Mouse (Mus musculus) MEL (cell line): ENCODE measurements around the gene Mia3. TPM values are rescaled to one million over a fixed set of nuclear protein-coding genes. Genes with fewer than 3 reads are reported as not detected.

ENCODE experiments used
- DNase-seq: peaks from one replicate; pipeline ENCODE4 v3.0.0; 2011; ENCODE audit warnings: low read depth, low spot score
- H3K27ac ChIP-seq: 2 replicates; pipeline ENCODE4 v1.5.1; 2012; ENCODE audit warnings: low read depth, mild to moderate bottlenecking, control low read depth, low read length, moderate library complexity; ENCODE audit not compliant: control insufficient read depth
- H3K27me3 ChIP-seq, 2 experiments: fragments of 150-350 bp in 1 of 2; sonication (generic) in 1 of 2; 2 replicates each; pipeline ENCODE4 v1.6.1; 2012; ENCODE audit warnings: low read length in 2 of 2, mild to moderate bottlenecking in 2 of 2, improper control_type of control experiment in 1 of 2, moderate library complexity in 1 of 2; ENCODE audit not compliant: insufficient read depth in 2 of 2, control insufficient read depth in 1 of 2
- H3K36me3 ChIP-seq, 2 experiments: 2 replicates each; pipeline ENCODE4 v1.6.1; 2012 to 2014; ENCODE audit warnings: low read length in 2 of 2, improper control_type of control experiment in 1 of 2, inconsistent platforms in 1 of 2, mild to moderate bottlenecking in 1 of 2; ENCODE audit not compliant: insufficient read depth in 2 of 2, control insufficient read depth in 1 of 2
- H3K4me1 ChIP-seq, 2 experiments: fragments of 150-350 bp in 1 of 2; sonication (generic) in 1 of 2; 2 replicates each; pipeline ENCODE4 v1.6.1; 2012; ENCODE audit warnings: low read length in 2 of 2, improper control_type of control experiment in 1 of 2, mild to moderate bottlenecking in 1 of 2; ENCODE audit not compliant: insufficient read depth in 2 of 2, control insufficient read depth in 1 of 2
- H3K4me3 ChIP-seq, 2 experiments: fragments of 150-350 bp in 1 of 2; sonication (generic) in 1 of 2; 2 replicates each; pipeline ENCODE4 v1.5.1; 2012; ENCODE audit warnings: low read depth in 2 of 2, low read length in 2 of 2, mild to moderate bottlenecking in 2 of 2, moderate library complexity in 2 of 2, control low read depth in 1 of 2, improper control_type of control experiment in 1 of 2; ENCODE audit not compliant: control insufficient read depth in 1 of 2, insufficient read depth in 1 of 2
- H3K79me2 ChIP-seq: 2 replicates; pipeline ENCODE4 v1.6.1; 2012; ENCODE audit warnings: mild to moderate bottlenecking, low read length, moderate library complexity; ENCODE audit not compliant: control insufficient read depth, poor library complexity, insufficient read depth
- H3K9ac ChIP-seq: 2 replicates; pipeline ENCODE4 v1.6.1; 2012; ENCODE audit warnings: low read depth, mild to moderate bottlenecking, control low read depth, low read length, moderate library complexity; ENCODE audit not compliant: control insufficient read depth, poor library complexity, severe bottlenecking
- H3K9me3 ChIP-seq: fragments of 150-350 bp; sonication (generic); replicated peaks from 2 replicates; pipeline ENCODE4 v1.6.1; 2012; ENCODE audit warnings: mild to moderate bottlenecking, low read length, improper control_type of control experiment, moderate library complexity; ENCODE audit not compliant: insufficient read depth
- CHD2 ChIP-seq: IDR thresholded peaks from 2 replicates; pipeline ENCODE4 v1.6.1; 2011; ENCODE audit warnings: low read length, improper control_type of control experiment
- CTCF ChIP-seq, 3 experiments: IDR thresholded peaks in 2 of 3; conservative IDR thresholded peaks in 1 of 3; 2 replicates each; pipeline ENCODE4 v1.5.1; 2011 to 2012; ENCODE audit warnings: low read length in 3 of 3, low read depth in 2 of 3, mild to moderate bottlenecking in 2 of 3, improper control_type of control experiment in 1 of 3, inconsistent platforms in 1 of 3, mixed read lengths in 1 of 3, moderate library complexity in 1 of 3; ENCODE audit not compliant: control insufficient read depth in 1 of 3, insufficient read depth in 1 of 3, poor library complexity in 1 of 3, severe bottlenecking in 1 of 3
- E2F4 ChIP-seq: IDR thresholded peaks from 2 replicates; pipeline ENCODE4 v1.6.1; 2011; ENCODE audit warnings: low read depth, low read length, improper control_type of control experiment, borderline replicate concordance
- ELF1 ChIP-seq: IDR thresholded peaks from 2 replicates; pipeline ENCODE4 v1.6.1; 2014; ENCODE audit warnings: low read depth, mild to moderate bottlenecking, inconsistent platforms, low read length, improper control_type of control experiment, moderate library complexity
- GABPA ChIP-seq: IDR thresholded peaks from 2 replicates; pipeline ENCODE4 v1.6.1; 2012; ENCODE audit warnings: low read depth, mild to moderate bottlenecking, inconsistent platforms, low read length, improper control_type of control experiment, moderate library complexity
- HCFC1 ChIP-seq: IDR thresholded peaks from 2 replicates; pipeline ENCODE4 v1.6.1; 2012; ENCODE audit warnings: low read depth, mild to moderate bottlenecking, inconsistent platforms, low read length, improper control_type of control experiment, moderate library complexity
- KAT2A ChIP-seq: conservative IDR thresholded peaks from 2 replicates; pipeline ENCODE4 v1.6.1; 2012; ENCODE audit warnings: low read depth, low read length, improper control_type of control experiment, inconsistent platforms
- MAFK ChIP-seq: IDR thresholded peaks from 2 replicates; pipeline ENCODE4 v1.6.1; 2011; ENCODE audit warnings: low read depth, mild to moderate bottlenecking, low read length, improper control_type of control experiment, borderline replicate concordance
- MAX ChIP-seq: IDR thresholded peaks from 2 replicates; pipeline ENCODE4 v1.6.1; 2011; ENCODE audit warnings: low read length, improper control_type of control experiment
- MAZ ChIP-seq: IDR thresholded peaks from 2 replicates; pipeline ENCODE4 v1.6.1; 2012; ENCODE audit warnings: low read depth, mild to moderate bottlenecking, inconsistent platforms, low read length, improper control_type of control experiment
- MXI1 ChIP-seq: IDR thresholded peaks from 2 replicates; pipeline ENCODE4 v1.6.1; 2011; ENCODE audit warnings: mild to moderate bottlenecking, low read depth, low read length, improper control_type of control experiment
- MYC ChIP-seq: IDR thresholded peaks from 2 replicates; pipeline ENCODE4 v1.6.1; 2011; ENCODE audit warnings: low read depth, mild to moderate bottlenecking, low read length, improper control_type of control experiment, moderate library complexity
- NELFE ChIP-seq: IDR thresholded peaks from 2 replicates; pipeline ENCODE4 v1.6.1; 2011; ENCODE audit warnings: low read depth, low read length, improper control_type of control experiment
- NRF1 ChIP-seq: IDR thresholded peaks from 2 replicates; pipeline ENCODE4 v1.6.1; 2014; ENCODE audit warnings: low read depth, mild to moderate bottlenecking, inconsistent platforms, low read length, improper control_type of control experiment, moderate library complexity; ENCODE audit not compliant: poor library complexity, insufficient read depth, severe bottlenecking
- POLR2A ChIP-seq, 2 experiments: IDR thresholded peaks; 2 replicates each; pipeline ENCODE4 v1.6.1; 2011 to 2012; ENCODE audit warnings: low read length in 2 of 2, mild to moderate bottlenecking in 2 of 2, control low read depth in 1 of 2, improper control_type of control experiment in 1 of 2, low read depth in 1 of 2, moderate library complexity in 1 of 2; ENCODE audit not compliant: control insufficient read depth in 1 of 2, insufficient read depth in 1 of 2, poor library complexity in 1 of 2
- RCOR1 ChIP-seq: IDR thresholded peaks from 2 replicates; pipeline ENCODE4 v1.6.1; 2012; ENCODE audit warnings: low read depth, mild to moderate bottlenecking, inconsistent platforms, low read length, improper control_type of control experiment
- SIN3A ChIP-seq: IDR thresholded peaks from 2 replicates; pipeline ENCODE4 v1.6.1; 2012; ENCODE audit warnings: low read length, improper control_type of control experiment, inconsistent platforms
- TBP ChIP-seq: IDR thresholded peaks from 2 replicates; pipeline ENCODE4 v1.8.0; 2011; ENCODE audit warnings: low read depth, low read length, improper control_type of control experiment
- TCF12 ChIP-seq: IDR thresholded peaks from 2 replicates; pipeline ENCODE4 v1.6.1; 2014; ENCODE audit warnings: low read depth, mild to moderate bottlenecking, inconsistent platforms, low read length, improper control_type of control experiment, moderate library complexity
- ZC3H11A ChIP-seq: IDR thresholded peaks from 2 replicates; pipeline ENCODE4 v1.6.1; 2012; ENCODE audit warnings: low read depth, mild to moderate bottlenecking, inconsistent platforms, low read length, improper control_type of control experiment
- ZMIZ1 ChIP-seq: IDR thresholded peaks from 2 replicates; pipeline ENCODE4 v1.6.1; 2012; ENCODE audit warnings: low read depth, mild to moderate bottlenecking, inconsistent platforms, low read length, improper control_type of control experiment, moderate library complexity
- polyA plus RNA-seq, 2 experiments: library from polyadenylated mRNA; stranded (reverse) in 1 of 2; unstranded in 1 of 2; fragments of >175 nt in 1 of 2; fragments of >200 nt in 1 of 2; gene quantifications; 2 replicates each; pipeline versions ENCODE4 v1.2.1 to v1.2.4; 2012; ENCODE audit warnings: low replicate concordance in 2 of 2, low read depth in 1 of 2; ENCODE audit not compliant: insufficient read length in 2 of 2, insufficient read depth in 1 of 2, missing spikeins in 1 of 2
- total RNA-seq: library from RNA; depleted of rRNA; stranded (reverse); fragments of 300-350 nt; gene quantifications from 2 replicates; pipeline ENCODE4 v1.2.3, GENCODE M21; 2012; rRNA removed

The Mia3 gene
- 46.9 and 47.6 TPM in 2 replicates for total RNA-seq
- polyA plus RNA-seq = 10 to 100 TPM in 1 of 2 experiments, not detected in 1; 50.1 TPM

- TF ChIP-seq ZMIZ1 (0 out of 2 replicates have a peak, but pooled peaks have one; percentile 34), TCF12 (peak; percentile 19; the same call in 1 of the 2 replicates), E2F4 (0 out of 2 replicates have a peak, but pooled peaks have one; percentile 28), MXI1 (peak; percentile 20; the same call in 1 of the 2 replicates), NELFE (peak; percentile 69; the same call in 1 of the 2 replicates), KAT2A (no peak), MAX (peak; percentile 43; the same call in 1 of the 2 replicates), RCOR1 (peak; percentile 39; the same call in 1 of the 2 replicates), HCFC1 (peak; percentile 59), CTCF (IDR thresholded peaks at IDR 0.05 in 2 of 3, conservative IDR thresholded peaks at IDR 0.05 in 1 of 3; ENCODE audit: control insufficient read depth in 1 of 3, insufficient read depth in 1 of 3, low read depth in 2 of 3, low read length in 3 of 3, poor library complexity in 1 of 3, severe bottlenecking in 1 of 3) (0 out of 6 replicates have a peak, but pooled peaks of 1 of the 3 experiments have one; percentile 18), MAFK (no peak), POLR2A (IDR thresholded peaks at IDR 0.05; ENCODE audit: control insufficient read depth in 1 of 2, insufficient read depth in 1 of 2, low read depth in 1 of 2, low read length in 2 of 2, poor library complexity in 1 of 2) (peak; percentile 69 to 98), ELF1 (0 out of 2 replicates have a peak, but pooled peaks have one; percentile 17), CHD2 (no peak), MYC (0 out of 2 replicates have a peak, but pooled peaks have one; percentile 49), NRF1 (peak; percentile 58; the same call in 1 of the 2 replicates), ZC3H11A (no peak), SIN3A (peak; percentile 66), MAZ (peak; percentile 55; the same call in 1 of the 2 replicates), GABPA (no peak), TBP (0 out of 2 replicates have a peak, but pooled peaks have one; percentile 28)
- TF ChIP-seq, all 39 proteins: peak for 16
- H3K9ac ChIP-seq = peak within 1 kb of the TSS; percentile 89
- peaks cover 0 to 2% of the 10 kb centered on the region in 2 experiments; a peak in 1 of 4 replicates for H3K27me3 ChIP-seq
- peak; percentile 97 for DNase-seq
- peaks cover 0 to 10% of the 10 kb centered on the region in 2 experiments; a peak in 2 of 4 replicates for H3K4me1 ChIP-seq
- H3K4me3 ChIP-seq = peak within 1 kb of the TSS; percentile 79 to 94
- H3K79me2 ChIP-seq = peaks cover 4% of the 10 kb centered on the region; the same call in 1 of the 2 replicates
- no peak within 1 kb of the TSS for H3K27ac ChIP-seq
- no peaks in the 10 kb centered on the region for H3K9me3 ChIP-seq
- H3K36me3 ChIP-seq = peaks cover 0 to 2% of the 10 kb centered on the region in 2 experiments; a peak in 1 of 4 replicates
These were observed at the start of gene Mia3 for GRCm38 (mm10) chr1:183369427-183370014. TSS of gene Mia3 (minus strand) at chr1:183369553.
